Mouse (Mus musculus) frontal cortex, postnatal 25 days (tissue): Measurements from ENCODE around the gene Jup.

Experiments
- DNase-seq, 2 experiments: peaks; one replicate each; pipeline ENCODE4 v3.0.0; 2022; ENCODE audit warnings: low spot score in 2 of 2

Gene Jup

DNA sequence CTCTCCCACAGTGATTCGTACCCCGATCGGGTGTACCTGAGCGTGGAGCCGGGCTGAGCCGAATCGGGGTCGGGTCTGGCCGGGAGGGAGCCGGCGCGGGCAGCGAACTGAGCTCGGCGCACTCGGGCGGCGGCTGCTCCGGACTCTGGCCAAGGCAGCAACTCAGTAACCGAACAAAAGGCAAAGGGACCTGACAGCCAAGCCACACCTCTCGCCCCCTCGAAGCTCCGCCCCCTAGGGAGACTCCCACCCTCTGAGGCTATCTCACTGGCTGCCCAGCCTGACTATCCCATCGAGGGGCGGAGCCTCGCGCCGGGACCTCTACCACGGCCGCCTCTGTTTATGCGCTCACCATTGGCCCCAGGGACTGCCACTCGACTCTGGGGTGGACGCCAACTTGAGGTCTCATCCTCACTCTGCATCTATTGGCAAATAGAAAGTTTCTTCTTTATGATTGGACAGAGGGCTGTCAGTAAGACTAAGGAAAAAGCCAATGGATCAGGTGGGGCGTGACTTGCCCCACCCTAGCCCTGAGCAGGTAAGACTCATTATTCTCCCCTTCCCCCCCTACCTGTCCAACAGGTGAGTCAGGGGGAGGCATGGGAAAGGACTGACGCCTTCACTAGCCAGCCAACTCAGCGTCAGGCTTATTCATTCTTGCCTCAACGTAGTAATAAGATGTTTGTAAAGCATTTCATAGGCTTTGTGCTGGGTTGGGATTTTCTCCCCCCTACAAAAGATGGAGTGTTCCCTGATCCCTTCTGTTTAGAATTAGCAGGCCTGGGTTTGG lies at the start of gene Jup:
TSS of gene Jup (minus strand) at position 164 of the 790 bp plus-strand sequence.
- peak; percentile 99 for DNase-seq

DNA sequence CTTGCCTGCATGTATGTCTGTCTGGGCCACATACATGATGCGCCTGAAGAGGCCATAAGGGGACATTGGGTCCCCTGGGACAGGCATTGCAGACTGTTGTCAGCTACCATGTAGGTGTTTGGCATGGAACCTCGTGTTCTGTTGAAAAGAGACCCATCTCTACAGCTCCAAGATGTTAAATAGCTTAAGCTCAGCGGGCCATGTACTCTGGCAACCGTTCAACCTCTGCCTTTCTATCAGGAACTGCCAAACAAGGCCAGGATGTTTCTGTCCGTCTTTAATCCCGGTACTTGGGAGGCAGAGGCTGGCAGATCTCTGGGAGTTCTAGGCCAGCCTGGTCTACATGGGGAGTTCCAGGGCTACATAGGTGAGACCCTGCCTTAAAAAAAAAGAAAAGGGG lies 45.1 kb upstream of the Jup start:
- DNase-seq: no peak

DNA sequence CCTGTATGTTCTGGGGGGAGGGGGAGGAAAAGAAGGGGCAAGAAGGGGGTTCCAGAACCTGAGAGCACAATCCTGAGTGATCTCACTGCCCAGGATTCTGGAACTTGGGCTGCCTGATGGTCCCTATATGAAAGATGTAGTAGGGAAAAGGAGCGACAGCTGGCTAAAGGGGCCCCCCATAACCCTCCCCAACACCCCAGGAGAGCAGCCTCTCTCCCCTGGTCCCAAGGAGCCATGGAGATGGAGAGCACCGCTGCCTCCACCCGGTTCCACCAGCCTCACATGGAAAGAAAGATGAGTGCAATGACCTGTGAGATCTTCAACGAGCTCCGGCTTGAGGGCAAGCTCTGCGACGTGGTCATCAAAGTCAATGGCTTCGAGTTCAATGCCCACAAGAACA lies 44.2 kb upstream of the Jup start, which contains the start of the genes Nt5c3b and Klhl10:
TSS of gene Nt5c3b (minus strand) at position 12 of the 400 bp plus-strand sequence.
TSS of gene Klhl10 (plus strand) at position 121 of the 400 bp plus-strand sequence.
- DNase-seq: no peak

DNA sequence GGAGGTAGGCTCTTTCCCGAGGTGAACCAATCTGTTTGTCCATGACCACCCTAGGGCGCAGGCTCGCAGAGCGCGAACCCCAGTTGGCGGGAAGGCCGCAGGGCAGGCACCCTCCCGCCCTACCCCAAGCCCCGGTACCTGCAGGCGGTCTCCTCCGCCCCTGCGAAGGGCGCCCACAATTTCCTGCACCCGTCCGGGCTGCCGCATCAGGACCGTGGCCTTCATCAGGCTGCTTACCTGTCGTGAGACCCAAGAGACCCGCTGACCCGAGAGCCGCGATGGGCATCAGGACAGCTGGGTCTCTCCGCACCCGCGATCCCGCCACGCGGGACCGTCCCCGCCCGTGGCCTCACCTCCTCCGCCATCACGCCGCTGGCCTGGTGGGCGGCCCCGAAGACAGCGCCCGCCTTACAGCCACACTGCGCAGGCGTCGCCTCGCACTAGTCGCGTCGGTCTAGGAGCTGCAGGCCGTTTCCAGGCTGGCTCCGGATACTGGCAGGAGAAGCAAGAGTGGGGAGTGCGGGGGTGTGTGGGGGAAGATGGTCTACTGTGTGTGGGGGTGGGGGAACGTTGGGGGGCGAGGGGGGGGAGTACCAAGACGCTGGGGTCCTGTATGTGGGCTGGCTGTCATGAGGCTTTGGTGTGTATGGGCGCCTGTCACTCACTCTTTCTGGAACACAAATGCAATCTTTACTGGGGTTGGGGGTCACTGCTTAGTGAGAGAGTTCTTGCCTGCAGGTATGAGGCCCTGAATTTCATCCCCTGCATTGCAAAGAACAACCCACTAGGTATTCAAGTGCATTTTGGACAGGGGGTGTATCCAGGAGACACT lies 43.3 kb upstream of the Jup start:
- DNase-seq: peak; percentile 66 to 70

DNA sequence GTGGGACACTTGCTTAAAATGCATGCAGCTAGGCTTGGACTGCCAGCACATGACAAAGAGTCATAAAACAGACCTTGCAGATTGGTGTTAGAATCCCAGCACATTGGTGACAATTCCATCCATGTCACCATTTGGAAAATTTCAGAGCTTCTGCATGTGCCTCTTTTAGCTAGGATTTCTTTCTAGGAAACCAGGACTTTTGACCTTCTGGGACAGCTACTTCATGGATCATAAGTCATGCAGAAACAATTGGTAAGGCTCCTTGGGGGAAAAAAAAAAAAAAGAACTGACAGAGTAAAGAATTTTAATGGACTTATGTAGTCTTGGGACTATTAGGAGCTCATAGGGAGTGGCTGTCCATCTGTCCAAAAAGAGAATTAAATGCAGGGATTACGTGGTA lies 40.3 kb upstream of the Jup start:
- no peak for DNase-seq

DNA sequence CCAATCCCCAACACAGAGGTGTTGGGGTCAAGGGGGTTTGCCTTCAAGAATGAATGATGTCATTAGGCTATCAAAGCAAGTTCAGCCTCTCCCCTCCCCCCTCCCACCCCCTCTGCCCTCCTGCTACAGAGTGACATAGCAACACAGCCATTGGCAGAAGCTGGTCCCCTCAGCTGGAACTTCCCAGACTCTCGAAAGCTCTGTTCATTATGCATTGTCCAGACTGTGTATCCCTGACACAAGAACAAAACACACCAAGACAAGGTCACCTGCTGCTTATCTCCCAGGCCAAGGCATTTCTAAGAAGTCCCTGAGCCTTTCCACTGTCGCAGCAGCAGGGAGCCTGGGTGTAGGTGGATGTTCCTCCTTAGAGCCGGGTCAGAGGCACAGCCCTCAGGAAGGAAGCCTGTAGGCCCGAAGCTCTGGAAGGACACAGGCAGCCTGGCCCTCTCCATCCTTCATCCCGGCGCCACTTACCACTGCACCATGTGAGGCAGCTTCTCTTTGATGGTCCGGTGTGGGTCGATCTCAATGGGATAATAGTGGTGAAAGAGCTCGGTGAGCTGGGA lies 38.2 kb upstream of the Jup start:
- DNase-seq: no peak

DNA sequence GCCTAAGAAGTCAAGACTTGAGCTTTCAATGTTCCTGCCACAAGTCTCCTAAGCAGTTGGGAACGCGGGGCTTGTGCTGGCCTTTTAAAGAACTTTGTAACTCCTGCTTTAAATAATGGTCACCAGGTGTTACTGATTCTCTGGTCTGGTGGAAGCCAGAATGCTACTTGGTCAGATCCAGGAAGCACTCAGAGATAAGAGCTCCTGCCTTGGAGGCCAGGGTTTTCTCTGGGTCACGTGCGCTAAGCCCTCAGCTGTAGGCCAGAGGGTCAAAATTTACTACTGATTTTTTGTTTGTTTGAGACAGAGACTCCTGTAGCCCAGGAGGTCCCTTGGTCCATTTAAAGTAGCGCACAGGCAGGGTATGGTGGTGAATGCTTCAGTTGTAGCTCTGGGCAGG lies 34.4 kb upstream of the Jup start:
- DNase-seq: no peak

DNA sequence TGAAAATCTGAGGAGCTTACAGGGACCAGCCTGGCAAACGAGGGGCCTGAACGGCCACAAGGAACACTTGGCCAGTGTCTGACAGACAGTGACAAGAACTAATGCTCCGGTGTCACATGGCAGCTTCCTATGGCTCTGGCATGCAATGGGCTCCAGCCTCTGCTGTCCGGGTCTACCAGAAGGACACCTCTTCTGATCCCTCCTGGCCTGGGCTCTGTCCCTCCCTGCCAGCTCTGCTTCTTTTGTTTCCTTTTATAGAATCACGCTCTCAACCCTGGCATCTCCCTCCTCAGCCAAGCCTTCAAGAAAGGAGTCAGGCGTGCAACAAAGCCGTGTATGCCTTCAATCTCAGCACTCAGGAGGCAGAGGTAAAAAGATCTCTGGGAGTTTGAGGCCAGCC lies 32.5 kb upstream of the Jup start:
- DNase-seq: no peak

DNA sequence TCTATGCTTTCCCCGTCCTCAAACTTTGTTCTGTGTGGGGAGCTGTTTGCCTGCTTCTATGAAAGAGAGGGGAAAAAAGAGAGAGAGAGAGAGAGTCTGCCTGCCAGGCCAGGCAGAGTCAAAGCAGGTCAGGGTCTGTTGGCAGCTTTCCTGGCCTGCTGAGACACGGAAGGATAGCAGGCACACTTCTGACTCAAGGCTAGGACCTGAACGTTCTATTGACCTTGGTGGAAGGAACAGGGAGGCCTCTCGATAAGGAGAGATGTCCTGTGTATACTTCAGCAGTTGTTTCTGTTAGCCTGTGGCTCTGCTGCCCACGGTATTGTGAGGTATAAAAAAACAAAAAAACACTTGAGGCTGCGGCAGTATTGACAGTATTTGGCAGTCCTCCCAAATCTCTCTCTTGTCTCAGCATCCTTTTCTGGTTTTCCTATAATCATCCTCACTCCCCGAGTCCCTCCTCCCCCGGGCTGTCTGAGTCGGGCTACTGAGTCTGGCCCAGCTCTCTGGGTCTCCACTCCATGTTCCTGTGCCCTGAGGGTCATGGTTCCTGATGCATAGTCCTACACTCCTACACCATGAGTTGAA lies 31.1 kb upstream of the Jup start:
- DNase-seq: no peak

DNA sequence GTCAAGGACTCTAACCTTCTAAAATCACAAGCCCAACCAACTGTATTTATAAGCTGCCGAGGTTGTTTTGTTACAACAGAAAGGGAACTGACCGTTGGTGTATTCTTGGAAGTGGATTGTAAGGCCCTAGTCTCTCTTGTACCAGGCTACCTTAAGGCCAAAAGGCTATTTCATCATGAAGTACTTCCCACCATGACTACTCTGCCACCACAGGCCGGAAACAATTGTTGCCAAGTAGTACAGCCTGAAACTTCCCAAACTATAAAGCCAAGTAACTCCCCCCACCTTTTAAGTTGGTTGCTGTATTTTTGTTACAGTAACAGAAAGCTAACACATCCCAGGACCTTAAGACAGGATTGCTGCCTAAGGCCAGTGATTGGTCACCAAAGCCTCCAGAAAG lies 29.3 kb upstream of the Jup start:
- DNase-seq: no peak

DNA sequence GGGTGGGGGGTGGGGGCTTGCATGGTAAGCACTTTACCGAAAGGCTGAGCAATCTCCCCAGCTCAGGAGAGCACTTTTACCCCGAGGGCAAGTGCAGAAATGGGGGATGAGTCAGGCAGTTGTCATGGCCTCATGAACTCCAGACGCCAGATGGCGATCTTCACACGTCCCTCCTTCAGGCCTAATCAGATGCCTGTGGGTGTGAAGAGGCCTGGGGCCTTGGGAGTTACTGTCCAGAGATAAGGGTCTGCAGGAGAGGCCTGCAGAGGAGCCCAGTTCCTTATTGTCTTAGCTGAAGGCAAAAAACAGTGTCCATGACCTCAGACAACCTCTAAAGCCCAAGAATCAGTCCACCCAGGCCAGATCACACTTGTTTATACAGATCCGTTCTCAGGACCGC lies 28.3 kb upstream of the Jup start:
- DNase-seq: peak; percentile 54 to 62

DNA sequence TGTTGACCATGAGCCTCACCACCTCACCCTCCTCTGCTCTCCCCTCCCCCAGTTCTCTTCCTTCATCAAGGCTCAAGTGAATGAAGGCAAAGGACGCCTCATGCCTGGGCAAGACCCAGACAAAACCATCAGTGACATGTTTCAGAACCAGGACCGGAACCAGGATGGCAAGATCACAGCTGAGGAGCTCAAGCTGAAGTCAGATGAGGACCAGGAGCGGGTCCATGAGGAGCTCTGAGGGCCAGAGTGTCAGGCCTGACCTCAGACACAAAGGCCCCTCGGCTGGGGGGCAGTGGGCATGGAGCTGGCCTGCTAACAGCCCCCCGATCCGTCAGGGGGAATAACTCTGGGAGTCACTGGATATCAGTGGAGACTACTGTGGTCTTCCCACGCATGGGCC lies 26.3 kb upstream of the Jup start:
- no peak for DNase-seq

DNA sequence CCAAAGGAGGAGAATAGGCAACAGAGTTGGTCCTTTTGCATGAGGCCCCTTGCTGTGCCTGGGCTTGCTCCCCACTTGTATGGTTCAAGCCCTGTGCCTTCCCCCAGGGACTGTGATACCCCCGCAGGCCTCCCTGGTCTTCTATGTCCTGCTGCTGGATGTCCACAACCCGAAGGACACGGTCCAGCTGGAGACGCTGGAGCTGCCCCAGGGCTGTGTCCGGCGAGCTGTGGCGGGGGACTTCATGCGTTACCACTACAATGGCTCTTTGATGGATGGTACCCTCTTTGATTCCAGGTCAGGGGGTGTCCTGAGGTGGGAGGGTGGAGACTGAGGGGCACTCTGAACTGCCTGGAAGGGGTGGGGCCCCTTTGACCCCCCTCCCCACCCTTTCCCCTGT lies 24.0 kb upstream of the Jup start:
- no peak for DNase-seq

DNA sequence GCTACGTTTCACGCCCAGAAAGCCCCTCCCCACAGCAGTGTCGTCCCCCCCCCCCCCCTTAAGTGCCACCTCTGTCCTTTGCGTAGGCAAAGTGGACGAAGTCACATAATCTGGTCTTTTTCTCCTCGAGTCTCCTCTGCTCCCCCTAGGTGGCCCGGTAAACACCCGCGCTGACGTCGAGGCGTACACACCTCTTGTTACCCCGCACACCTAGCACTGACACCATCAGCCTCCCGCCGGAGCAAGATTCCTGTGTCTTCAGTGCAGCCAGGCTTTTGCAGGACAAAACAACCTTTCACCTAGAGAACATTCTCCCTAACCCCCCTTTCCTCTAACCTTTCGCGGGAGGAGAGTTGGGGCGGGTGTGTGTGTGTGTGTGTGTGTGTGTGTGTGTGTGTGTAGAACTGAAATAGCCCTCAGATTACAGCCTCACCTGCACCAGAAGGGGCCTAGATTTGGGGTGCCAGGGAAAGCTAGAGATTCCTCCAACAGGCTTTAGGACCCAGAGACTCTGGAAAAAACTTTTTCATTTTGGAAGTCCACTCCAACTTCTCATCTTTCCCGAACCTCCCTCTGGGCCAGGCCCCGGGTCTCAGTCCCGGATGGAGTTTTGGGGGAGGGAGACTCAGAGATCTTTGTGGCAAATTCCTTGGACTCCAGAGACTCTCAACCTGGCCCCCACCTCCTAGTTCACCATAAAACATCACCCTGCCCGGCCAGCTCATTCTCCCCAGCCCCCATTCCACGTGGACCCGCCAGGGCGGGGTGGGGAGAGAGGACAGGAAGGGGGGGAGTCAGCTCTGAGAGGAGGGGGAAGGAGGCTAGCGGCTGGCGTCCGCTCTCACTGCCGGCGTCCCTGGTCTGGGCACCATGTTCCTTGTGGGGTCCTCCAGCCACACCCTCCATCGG lies 17.6 kb upstream of the Jup start, which contains the start of gene Fkbp10:
TSS of gene Fkbp10 (plus strand) at position 784 of the 909 bp plus-strand sequence.
- DNase-seq: no peak

DNA sequence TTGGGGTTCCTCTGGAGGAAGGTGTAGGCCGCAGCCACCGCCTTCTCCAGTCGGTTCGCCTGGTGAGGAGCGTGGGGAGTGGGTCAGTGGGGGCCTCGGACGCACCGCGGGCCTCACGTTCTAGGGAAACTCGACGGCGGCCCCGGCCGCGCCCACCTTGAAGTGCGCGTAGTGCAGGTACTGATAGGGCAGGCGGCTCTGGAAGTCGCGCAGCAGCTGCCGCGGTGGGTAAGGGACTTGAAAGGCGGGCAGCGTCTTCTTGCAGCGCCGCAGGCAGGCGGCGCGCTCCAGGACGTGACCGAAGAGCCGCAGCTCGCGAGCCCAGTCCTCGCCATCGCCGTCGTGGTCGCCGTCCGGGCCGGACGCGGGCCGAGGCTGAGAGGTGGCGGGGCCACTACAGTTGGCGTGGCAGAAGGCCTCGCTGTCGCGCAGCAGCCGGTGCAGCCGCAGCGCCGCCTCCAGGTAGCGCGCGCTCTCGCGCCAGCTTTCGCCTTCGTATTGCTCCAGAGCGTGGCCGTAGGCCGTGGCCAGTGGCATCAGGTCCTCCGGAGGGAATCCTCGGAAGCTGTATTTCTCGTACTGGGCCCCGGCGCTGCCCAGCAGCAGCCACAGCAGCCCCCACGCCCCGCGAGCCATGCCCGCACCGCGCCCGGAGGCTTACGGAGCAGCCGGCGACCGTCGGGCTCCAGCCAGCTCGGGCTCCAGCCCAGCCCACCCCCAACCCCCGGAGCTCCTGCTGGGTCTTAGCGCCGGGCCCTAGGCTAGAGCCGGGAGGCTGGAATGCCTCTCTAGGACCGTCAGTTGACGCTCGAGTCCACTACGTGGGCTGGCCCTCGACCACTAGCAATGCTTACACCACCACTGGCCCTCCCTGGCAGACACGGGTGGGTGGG lies 16.7 kb upstream of the Jup start, which contains the start of gene P3h4:
TSS of gene P3h4 (minus strand) at position 816 of the 893 bp plus-strand sequence.
- DNase-seq: peak; percentile 56 to 60

DNA sequence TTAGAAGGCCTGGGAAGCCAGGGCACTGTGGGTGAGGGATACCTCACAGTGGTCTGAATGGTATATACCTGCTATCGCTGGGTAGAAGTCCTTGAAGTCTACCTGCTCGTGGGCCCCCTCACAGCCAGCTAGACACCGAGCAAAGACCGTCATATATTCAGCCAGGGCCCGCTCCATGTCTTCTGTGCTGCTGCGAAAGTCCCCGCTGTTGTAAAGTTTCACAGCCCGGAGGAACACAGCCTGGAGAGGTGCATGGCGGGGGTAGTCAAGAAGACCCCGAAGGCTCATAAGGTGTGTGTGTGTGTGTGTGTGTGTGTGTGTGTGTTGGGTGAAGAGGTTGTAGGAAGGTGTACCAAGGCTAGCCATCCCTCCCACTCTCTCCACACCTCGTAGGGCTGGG lies 16.0 kb upstream of the Jup start:
- DNase-seq: no peak

DNA sequence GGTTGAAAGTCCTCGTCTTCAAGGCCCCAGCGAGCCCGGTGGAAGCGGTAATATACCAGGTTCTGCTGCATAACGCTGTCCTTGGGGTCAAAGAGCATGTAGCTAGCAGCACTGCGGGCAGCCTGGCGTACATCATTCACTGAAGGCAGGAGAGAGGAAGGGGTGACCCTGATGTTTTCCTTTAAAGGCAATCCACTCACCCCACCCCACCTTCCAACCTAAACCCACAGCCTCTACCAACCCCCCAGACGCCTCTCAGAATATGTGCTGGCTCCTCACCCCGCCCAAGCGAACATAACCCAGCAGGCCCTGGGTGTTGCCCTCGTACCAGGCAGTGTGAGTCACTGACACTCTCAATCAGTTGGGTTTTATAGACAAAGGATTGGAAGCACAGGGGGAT lies 14.2 kb upstream of the Jup start:
- no peak for DNase-seq

DNA sequence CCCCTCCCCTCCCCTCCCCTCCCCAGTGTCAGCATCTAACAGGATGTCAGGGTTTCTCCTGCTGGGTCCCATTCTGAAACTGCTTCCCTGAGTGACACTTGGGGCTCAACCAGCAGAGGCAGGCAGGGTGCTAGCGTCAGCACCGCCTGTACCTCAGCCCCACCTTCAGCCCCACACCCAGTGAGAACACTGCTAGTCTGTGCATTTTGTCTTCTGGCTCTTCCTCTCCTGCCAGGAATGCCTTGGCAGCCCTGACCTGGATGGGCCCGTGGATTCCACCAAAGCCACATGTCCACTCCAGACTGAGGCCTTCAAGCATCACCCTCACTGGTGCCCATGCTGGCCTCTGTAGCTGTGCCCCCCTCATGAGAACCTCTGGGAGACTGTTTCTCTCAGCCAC lies 12.1 kb upstream of the Jup start:
- DNase-seq: no peak

DNA sequence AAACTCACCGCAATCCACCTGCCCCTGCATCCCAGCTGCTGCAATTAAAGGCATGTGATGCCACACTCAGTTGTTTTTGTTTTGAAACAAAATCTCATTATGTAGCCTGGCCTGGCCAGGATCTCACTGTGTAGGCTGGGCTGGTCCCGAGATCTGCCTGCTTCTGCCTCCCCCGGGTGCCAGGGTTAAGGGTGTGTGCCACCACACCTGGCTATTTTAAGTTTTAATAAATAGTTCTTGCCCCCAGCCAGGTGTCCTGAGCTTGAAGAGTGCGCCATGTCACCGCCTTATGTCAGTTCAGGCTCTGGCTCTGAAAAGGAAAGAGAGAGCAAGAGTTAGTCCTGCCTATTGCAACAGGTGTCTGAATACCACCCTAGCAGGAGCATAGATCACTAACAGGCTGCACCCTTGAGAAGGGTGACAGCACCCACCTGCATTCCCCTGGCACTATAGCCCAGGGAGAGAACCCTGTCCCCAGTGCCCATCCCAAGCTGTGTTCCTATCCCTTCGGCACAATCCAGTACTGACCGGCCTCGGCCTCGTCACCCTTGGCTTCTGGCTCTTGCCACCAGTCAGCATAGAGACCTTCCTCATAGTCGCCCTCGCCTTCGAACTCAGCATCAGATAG lies 11.4 kb upstream of the Jup start:
- DNase-seq: no peak
